Mouse (Mus musculus) liver, postnatal 0 days (tissue): ENCODE measurements around the gene Lef1. TPM values are rescaled to one million over a fixed set of nuclear protein-coding genes. Genes with fewer than 3 reads are reported as not detected.

ENCODE experiments used
- ATAC-seq: fragments of 200-750 bp; cut with Nextera tagmentation; 2 replicates; pipeline ENCODE4 v1.8.0; 2017; ENCODE audit warnings: mild to moderate bottlenecking, moderate library complexity
- DNase-seq: peaks from one replicate; pipeline ENCODE4 v3.0.0-alpha.2; 2016
- H3K27ac ChIP-seq: fragments of 300-500 bp; sonication (generic); 2 replicates; pipeline ENCODE4 v1.5.1; 2014; ENCODE audit warnings: antibody characterized with exemption, moderate library complexity, mild to moderate bottlenecking, low read depth
- H3K27me3 ChIP-seq: fragments of 300-500 bp; sonication (generic); 2 replicates; pipeline ENCODE4 v1.6.1; 2014; ENCODE audit warnings: low read length, control low read depth, mixed read lengths; ENCODE audit not compliant: insufficient read depth
- H3K36me3 ChIP-seq: fragments of 300-500 bp; sonication (generic); replicated peaks from 2 replicates; pipeline ENCODE4 v1.6.1; 2014; ENCODE audit warnings: mild to moderate bottlenecking, control low read depth, low read length, moderate library complexity, mixed read lengths; ENCODE audit not compliant: insufficient read depth
- H3K4me1 ChIP-seq: fragments of 300-500 bp; sonication (generic); 2 replicates; pipeline ENCODE4 v1.6.1; 2014; ENCODE audit warnings: antibody characterized with exemption, mild to moderate bottlenecking, control low read depth; ENCODE audit not compliant: insufficient read depth
- H3K4me2 ChIP-seq: fragments of 300-500 bp; sonication (generic); 2 replicates; pipeline ENCODE4 v1.6.1; 2014; ENCODE audit warnings: low read depth, mild to moderate bottlenecking, low read length, moderate library complexity, mixed read lengths
- H3K4me3 ChIP-seq: fragments of 300-500 bp; sonication (generic); 2 replicates; pipeline ENCODE4 v1.5.1; 2014; ENCODE audit warnings: low read depth, low read length
- H3K9ac ChIP-seq: fragments of 300-500 bp; sonication (generic); replicated peaks from 2 replicates; pipeline ENCODE4 v1.6.1; 2014; ENCODE audit warnings: mild to moderate bottlenecking, moderate library complexity
- H3K9me3 ChIP-seq: fragments of 300-500 bp; sonication (generic); 2 replicates; pipeline ENCODE4 v1.6.1; 2016; ENCODE audit warnings: mild to moderate bottlenecking, control low read depth, low read length, mixed read lengths
- CTCF ChIP-seq: sonication (generic); IDR thresholded peaks from 2 replicates; pipeline ENCODE4 v1.5.1; 2016; ENCODE audit warnings: antibody characterized with exemption, low read depth
- EP300 ChIP-seq: IDR thresholded peaks from 2 replicates; pipeline ENCODE4 v1.6.1; 2016; ENCODE audit warnings: antibody characterized with exemption, low read depth, mild to moderate bottlenecking
- WGBS: fragments of 180-500 bp; shearing (Covaris S2); extraction: QIAGEN DNeasy Blood & Tissue Kit; methylation state at CpG from one replicate; pipeline ENCODE4 v1.1.7; 2014; ENCODE audit not compliant: insufficient replicate concordance; 5-methylcytosine and 5-hydroxymethylcytosine counted together
- polyA plus RNA-seq: library from polyadenylated mRNA; unstranded; fragments of >200 nt; fragmentation: Nextera tagmentation; extraction: Ambion mirVana; gene quantifications from 2 replicates; pipeline ENCODE4 v1.2.1, GENCODE M21; 2015

Gene Lef1
- polyA plus RNA-seq, 1 experiment from 2014 or later = 2.2 TPM

DNA sequence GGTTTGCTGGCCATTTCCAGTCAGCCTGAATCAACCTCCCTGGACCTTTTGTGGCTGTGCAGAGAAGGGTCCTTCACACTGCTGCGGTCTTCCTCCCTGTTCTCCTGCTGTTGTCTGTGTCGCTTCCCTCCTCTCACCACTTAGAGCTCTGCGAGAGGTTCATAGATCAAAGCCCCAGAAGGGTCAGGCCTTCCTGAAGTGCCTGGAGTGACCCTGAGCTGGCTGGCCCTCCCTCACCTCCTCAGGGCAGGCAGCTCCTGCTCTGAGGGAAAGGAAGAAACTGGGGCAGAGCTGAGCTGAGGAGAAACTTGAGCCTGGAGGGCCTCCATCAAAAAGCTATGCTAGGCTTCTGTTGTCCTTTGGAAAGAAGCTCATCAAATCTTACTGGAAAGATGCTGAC is 45.4 kb downstream of the Lef1 start:
- 34% methylated on average over 3 of the region's 3 CpGs for WGBS
- no peak overlapping the region for H3K27ac ChIP-seq
- H3K4me3 ChIP-seq = no peak overlapping the region
- H3K4me1 ChIP-seq = no peaks in the 10 kb centered on the region
- TF ChIP-seq CTCF = no peak
- TF ChIP-seq EP300 = no peak
- no peak overlapping the region for H3K4me2 ChIP-seq
- no peaks in the 10 kb centered on the region for H3K27me3 ChIP-seq
- H3K36me3 ChIP-seq = no peaks in the 10 kb centered on the region
- no peak overlapping the region for H3K9ac ChIP-seq
- no peaks in the 10 kb centered on the region for H3K9me3 ChIP-seq
- DNase-seq = no peak
- ATAC-seq = no peak

DNA sequence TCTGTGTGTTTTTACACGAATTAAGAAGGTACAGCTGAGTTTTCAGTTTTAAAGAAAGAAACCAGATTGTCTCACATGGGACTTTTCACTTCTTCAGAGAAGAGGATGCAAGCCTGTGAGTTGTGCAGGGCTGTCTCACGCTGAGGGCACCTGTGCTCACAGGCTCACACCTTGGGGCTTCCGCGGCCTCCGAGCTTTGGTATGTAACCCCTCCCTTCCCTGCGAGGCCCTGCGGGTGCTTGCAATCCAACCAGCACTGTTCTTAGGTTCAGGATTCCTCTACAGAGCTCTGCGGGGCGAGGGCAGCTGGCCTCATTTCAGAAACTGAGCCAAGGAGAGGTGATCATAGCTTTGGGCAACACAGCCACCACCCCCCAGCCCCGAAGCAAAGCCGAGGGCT is 46.1 kb downstream of the Lef1 start:
- no peak for DNase-seq
- 68% methylated on average over 11 of the region's 11 CpGs for WGBS
- H3K27ac ChIP-seq = no peak overlapping the region
- no peak overlapping the region for H3K4me3 ChIP-seq
- TF ChIP-seq CTCF (no peak), EP300 (no peak)
- H3K27me3 ChIP-seq = no peaks in the 10 kb centered on the region
- H3K9me3 ChIP-seq = no peaks in the 10 kb centered on the region
- no peak for ATAC-seq
- H3K9ac ChIP-seq = no peak overlapping the region
- H3K4me1 ChIP-seq = no peaks in the 10 kb centered on the region
- H3K4me2 ChIP-seq = no peak overlapping the region
- H3K36me3 ChIP-seq = no peaks in the 10 kb centered on the region

DNA sequence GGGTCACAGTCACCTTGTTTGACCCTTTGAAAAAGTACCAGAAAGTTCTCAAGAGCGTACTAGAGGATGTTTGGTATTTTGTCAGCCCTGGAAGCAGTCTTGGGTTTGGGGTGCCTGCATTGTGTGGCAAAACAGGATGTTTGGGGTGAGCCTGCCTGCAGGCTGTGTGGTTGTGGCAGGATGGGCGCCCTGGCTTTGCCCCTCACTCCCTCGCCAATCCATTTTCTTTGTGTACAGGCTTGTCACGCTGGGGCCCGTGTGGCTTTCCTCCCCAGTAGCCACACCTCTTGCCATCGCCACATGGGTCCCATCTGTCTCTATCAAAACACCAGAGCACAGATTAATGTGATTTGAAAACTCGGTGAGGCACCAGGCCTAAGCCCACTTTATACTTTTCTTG is 47.2 kb downstream of the Lef1 start:
- H3K36me3 ChIP-seq = no peaks in the 10 kb centered on the region
- no peak overlapping the region for H3K4me2 ChIP-seq
- TF ChIP-seq EP300 (no peak), CTCF (no peak)
- no peak for ATAC-seq
- no peaks in the 10 kb centered on the region for H3K9me3 ChIP-seq
- no peak overlapping the region for H3K4me3 ChIP-seq
- no peaks in the 10 kb centered on the region for H3K4me1 ChIP-seq
- no peaks in the 10 kb centered on the region for H3K27me3 ChIP-seq
- 46% methylated on average over 7 of the region's 7 CpGs for WGBS
- H3K9ac ChIP-seq = no peak overlapping the region
- DNase-seq = no peak
- H3K27ac ChIP-seq = no peak overlapping the region

DNA sequence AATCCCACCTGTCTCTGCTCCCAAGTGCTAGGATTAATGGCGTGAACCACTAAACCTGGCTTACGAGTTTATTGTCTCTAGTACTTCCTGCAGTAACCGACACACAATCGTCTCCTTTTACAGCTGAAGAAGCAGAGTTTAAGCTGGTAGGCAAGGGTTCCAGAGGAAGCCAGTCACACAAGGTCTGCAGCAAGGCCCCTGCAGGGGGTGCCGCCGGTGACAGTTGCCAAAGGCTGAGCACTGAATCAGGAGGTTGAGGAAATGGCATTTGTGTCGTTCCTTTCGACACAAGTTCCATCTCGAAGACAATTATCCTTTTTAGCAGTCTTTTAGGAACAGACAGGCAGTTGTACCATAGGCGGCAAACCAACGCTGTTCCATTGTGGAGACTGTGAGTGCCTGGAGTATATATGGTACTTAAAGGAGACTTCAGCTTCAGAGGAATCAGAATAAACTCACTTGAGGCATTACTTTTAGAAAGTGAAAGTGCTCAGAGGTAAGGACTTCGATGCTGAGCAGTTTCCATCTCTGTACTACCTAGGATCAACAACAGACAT is 49.0 kb downstream of the Lef1 start:
- Histone ChIP-seq H3K27ac (no peak overlapping the region), H3K27me3 (no peaks in the 10 kb centered on the region), H3K4me3 (no peak overlapping the region), H3K36me3 (no peaks in the 10 kb centered on the region), H3K9me3 (no peaks in the 10 kb centered on the region), H3K4me2 (no peak overlapping the region), H3K9ac (no peak overlapping the region), H3K4me1 (no peaks in the 10 kb centered on the region)
- no peak for ATAC-seq
- 63% methylated on average over 12 of the region's 12 CpGs for WGBS
- no peak for DNase-seq
- TF ChIP-seq EP300 (no peak), CTCF (no peak)

DNA sequence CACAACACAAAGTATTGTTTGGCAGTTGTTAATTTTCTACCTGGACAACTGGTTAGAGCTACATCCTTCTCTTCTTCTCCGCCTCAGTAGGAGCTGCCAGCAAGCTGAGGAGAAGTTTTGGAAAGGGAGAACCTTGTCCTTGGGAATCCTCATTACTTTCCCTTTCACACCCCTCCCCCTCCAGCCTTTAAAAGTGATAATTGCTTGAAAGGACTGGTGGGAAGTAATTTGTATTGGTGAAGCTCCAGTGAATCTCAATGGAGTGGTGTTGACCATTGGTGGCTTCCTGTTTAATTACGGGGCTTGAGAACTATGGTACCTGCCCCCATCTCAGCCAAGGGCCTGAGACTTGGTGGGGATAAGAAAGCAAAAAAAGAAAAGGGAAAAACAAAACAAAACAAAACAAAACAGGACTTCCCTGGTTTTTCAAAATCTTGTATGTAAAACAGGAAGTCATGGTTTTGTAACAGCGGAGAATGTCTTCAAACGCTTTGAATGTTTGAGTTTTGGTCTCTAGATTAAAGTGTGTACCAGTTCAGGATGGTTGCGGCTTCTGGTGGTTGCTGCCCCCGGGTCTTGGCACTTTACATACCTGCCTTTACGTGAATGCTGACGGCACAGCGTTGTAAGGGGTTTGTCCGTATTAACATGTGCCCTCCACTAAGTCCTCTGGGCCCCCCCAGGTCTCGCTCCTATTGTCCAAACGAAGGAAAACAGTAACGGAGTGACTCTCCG is 49.8 kb downstream of the Lef1 start:
- Histone ChIP-seq H3K27ac (no peak overlapping the region), H3K36me3 (no peaks in the 10 kb centered on the region), H3K4me1 (no peaks in the 10 kb centered on the region), H3K27me3 (no peaks in the 10 kb centered on the region), H3K4me2 (no peak overlapping the region), H3K9me3 (no peaks in the 10 kb centered on the region), H3K4me3 (no peak overlapping the region), H3K9ac (no peak overlapping the region)
- DNase-seq (no peak), ATAC-seq (no peak)
- 69% methylated on average over 14 of the region's 14 CpGs for WGBS
- no peak for TF ChIP-seq EP300
- no peak for TF ChIP-seq CTCF

DNA sequence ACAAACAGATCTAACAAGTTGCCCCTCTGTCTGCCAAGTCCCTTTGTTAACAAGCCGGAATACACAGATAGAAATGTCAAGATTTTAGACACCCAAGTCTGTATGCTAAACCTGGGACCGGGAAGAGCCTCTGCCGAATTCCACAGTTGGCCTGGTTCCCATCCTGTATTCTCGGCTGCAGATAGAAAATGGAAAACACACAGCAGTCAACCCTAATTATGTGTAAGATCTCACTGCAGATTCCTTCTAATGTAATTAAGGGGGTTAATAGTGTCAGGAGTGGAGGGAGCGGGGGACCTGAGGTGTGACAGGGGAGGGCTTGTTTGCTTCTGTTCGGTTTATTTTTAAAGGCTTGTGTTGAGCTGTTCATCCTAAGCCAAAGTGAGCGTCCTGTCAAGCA is 50.6 kb downstream of the Lef1 start:
- no peaks in the 10 kb centered on the region for H3K9me3 ChIP-seq
- H3K27me3 ChIP-seq = no peaks in the 10 kb centered on the region
- no peak overlapping the region for H3K4me2 ChIP-seq
- ATAC-seq = no peak
- no peak overlapping the region for H3K27ac ChIP-seq
- TF ChIP-seq CTCF (no peak), EP300 (no peak)
- DNase-seq = no peak
- H3K36me3 ChIP-seq = no peaks in the 10 kb centered on the region
- no peaks in the 10 kb centered on the region for H3K4me1 ChIP-seq
- H3K4me3 ChIP-seq = no peak overlapping the region
- 72% methylated on average over 7 of the region's 7 CpGs for WGBS
- no peak overlapping the region for H3K9ac ChIP-seq
